Mouse (Mus musculus) neural tube, embryonic 11.5 days (tissue): ENCODE measurements around the gene Hepacam2. TPM values are rescaled to one million over a fixed set of nuclear protein-coding genes. Genes with fewer than 3 reads are reported as not detected.

Experiments used
- ATAC-seq: fragments of 200-750 bp; cut with Nextera tagmentation; 2 replicates; pipeline ENCODE4 v1.8.0; 2017; ENCODE audit warnings: moderate number of reproducible peaks, mild to moderate bottlenecking, moderate TSS enrichment, moderate library complexity; ENCODE audit not compliant: insufficient read depth, low FRiP score, low TSS enrichment
- DNase-seq: peaks from one replicate; pipeline ENCODE4 v3.0.0-alpha.2; 2015; ENCODE audit warnings: low spot score
- H3K27ac ChIP-seq: fragments of 300-500 bp; sonication (generic); 2 replicates; pipeline ENCODE4 v1.5.1; 2014; ENCODE audit warnings: low read depth, mild to moderate bottlenecking, low read length
- H3K27me3 ChIP-seq: fragments of 300-500 bp; sonication (generic); 2 replicates; pipeline ENCODE4 v1.6.1; 2014; ENCODE audit warnings: mild to moderate bottlenecking, low read length, mixed read lengths; ENCODE audit not compliant: control insufficient read depth, insufficient read depth
- H3K36me3 ChIP-seq: fragments of 300-500 bp; sonication (generic); 2 replicates; pipeline ENCODE4 v1.6.1; 2014; ENCODE audit warnings: mild to moderate bottlenecking, low read length, moderate library complexity, mixed read lengths; ENCODE audit not compliant: control insufficient read depth, insufficient read depth
- H3K4me1 ChIP-seq: fragments of 300-500 bp; sonication (generic); 2 replicates; pipeline ENCODE4 v1.6.1; 2014; ENCODE audit warnings: low read length, mixed read lengths; ENCODE audit not compliant: control insufficient read depth, insufficient read depth
- H3K4me2 ChIP-seq: fragments of 300-500 bp; sonication (generic); 2 replicates; pipeline ENCODE4 v1.6.1; 2014; ENCODE audit warnings: low read depth, mild to moderate bottlenecking, moderate library complexity
- H3K4me3 ChIP-seq: fragments of 300-500 bp; sonication (generic); 2 replicates; pipeline ENCODE4 v1.5.1; 2014; ENCODE audit warnings: low read depth, low read length
- H3K9ac ChIP-seq: fragments of 300-500 bp; sonication (generic); 2 replicates; pipeline ENCODE4 v1.6.1; 2014; ENCODE audit warnings: mild to moderate bottlenecking, low read length
- H3K9me3 ChIP-seq: fragments of 300-500 bp; sonication (generic); 2 replicates; pipeline ENCODE4 v1.6.1; 2016; ENCODE audit warnings: low read length; ENCODE audit not compliant: control insufficient read depth
- WGBS: fragments of 180-500 bp; shearing (Covaris S2); extraction: QIAGEN DNeasy Blood & Tissue Kit; methylation state at CpG from one replicate; pipeline ENCODE4 v1.1.7; 2014; 5-methylcytosine and 5-hydroxymethylcytosine counted together
- polyA plus RNA-seq: library from polyadenylated mRNA; unstranded; fragments of >200 nt; fragmentation: Nextera tagmentation; extraction: Ambion mirVana; gene quantifications from 2 replicates; pipeline ENCODE4 v1.2.1, GENCODE M21; 2014

Hepacam2 gene
- polyA plus RNA-seq, 1 experiment from 2014 or later, result 1.8 TPM

DNA sequence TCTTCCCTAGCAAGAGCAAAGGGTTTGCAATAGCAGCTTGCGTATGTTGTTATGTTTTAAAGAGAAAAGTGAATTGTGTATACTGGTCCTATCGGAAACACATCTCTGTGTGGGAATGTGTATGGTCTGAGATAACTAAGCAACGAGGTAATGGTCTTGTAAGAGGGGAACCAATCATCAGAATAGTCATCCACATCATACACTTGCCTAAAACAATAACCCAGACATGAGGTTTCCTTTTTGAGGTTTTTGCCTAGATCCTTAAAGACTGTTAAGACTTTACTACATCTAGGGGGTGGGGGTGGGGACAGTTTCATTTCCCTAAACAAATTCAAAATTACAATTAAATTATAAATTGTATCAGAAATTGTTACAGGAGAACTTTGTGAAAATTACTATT lies 13.0 kb downstream of the Hepacam2 start:
- Histone ChIP-seq H3K4me3 (no peak overlapping the region), H3K9me3 (no peaks in the 10 kb centered on the region), H3K4me2 (no peak overlapping the region), H3K36me3 (no peaks in the 10 kb centered on the region), H3K4me1 (no peaks in the 10 kb centered on the region), H3K27me3 (no peaks in the 10 kb centered on the region), H3K9ac (no peak overlapping the region), H3K27ac (no peak overlapping the region)
- DNase-seq (no peak), ATAC-seq (no peak)
- 82% methylated on average over 3 of the region's 3 CpGs for WGBS

DNA sequence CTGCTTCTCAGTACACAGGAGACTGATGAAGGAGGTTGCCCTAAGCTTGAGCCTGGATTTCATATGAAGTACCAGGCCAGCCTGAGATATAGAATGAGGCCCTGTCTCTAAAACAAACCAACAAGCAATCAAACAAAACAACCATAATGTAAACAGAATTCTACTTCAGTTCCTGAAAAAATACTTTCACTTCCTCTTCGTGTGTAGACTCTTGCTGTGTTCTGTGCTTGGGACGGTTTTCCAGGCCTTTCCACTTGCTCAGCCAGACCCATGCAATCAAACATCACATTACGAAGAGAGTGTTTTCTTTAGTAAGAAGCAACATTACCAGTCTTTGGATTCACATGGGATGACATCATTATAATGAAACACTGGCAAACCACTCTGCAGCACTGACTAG lies 16.4 kb downstream of the Hepacam2 start:
- no peak overlapping the region for H3K27ac ChIP-seq
- DNase-seq (no peak), ATAC-seq (no peak)
- no peaks in the 10 kb centered on the region for H3K9me3 ChIP-seq
- H3K4me2 ChIP-seq, result no peak overlapping the region
- H3K4me1 ChIP-seq, result no peaks in the 10 kb centered on the region
- no peaks in the 10 kb centered on the region for H3K36me3 ChIP-seq
- WGBS, result 84% methylated on average over 3 of the region's 3 CpGs
- H3K4me3 ChIP-seq, result no peak overlapping the region
- no peak overlapping the region for H3K9ac ChIP-seq
- no peaks in the 10 kb centered on the region for H3K27me3 ChIP-seq

DNA sequence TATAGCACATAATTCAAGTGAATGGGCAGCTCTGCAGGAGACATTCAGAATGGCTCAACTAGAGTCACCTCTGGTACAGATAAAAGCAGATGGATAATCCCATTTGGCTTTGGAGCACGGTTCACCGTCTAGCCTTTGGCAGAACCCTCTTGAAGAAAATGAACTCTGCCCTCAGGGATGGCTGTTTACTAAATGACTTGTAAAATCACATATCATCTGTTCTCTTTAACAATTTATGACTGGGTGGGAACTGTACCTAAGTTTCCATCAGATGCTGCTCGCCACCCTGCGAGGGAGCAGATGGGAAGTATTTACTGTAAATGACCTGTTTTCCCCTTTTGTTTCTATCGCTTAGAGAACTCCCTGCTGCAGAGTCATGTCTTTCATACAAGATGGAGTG lies 18.2 kb downstream of the Hepacam2 start:
- Histone ChIP-seq H3K9me3 (no peaks in the 10 kb centered on the region), H3K4me1 (no peaks in the 10 kb centered on the region), H3K27ac (no peak overlapping the region), H3K4me3 (no peak overlapping the region), H3K27me3 (no peaks in the 10 kb centered on the region), H3K9ac (no peak overlapping the region), H3K36me3 (no peaks in the 10 kb centered on the region), H3K4me2 (no peak overlapping the region)
- 68% methylated on average over 5 of the region's 5 CpGs for WGBS
- DNase-seq, result no peak
- no peak for ATAC-seq

DNA sequence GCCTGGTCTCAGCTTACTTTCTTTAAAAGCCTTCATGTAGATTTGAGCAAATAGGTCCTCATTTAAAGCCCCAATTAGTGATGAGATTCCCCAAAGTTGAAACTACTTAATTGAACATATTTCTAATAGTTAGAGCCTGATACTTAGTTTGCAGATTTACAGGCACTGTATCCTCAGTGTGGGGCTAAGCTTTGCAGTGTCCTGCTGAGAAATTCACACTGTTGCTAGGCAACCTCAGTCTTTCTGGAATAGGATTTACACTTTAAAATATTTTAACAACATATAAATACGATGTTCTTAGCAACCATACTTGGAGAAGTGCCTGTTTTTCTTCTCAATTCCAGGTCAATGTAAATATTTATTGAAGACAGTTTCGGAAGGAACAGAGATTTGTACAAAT lies 21.8 kb downstream of the Hepacam2 start:
- Histone ChIP-seq H3K4me1 (no peaks in the 10 kb centered on the region), H3K4me2 (no peak overlapping the region), H3K9ac (no peak overlapping the region), H3K36me3 (no peaks in the 10 kb centered on the region), H3K9me3 (no peaks in the 10 kb centered on the region), H3K27ac (no peak overlapping the region), H3K4me3 (no peak overlapping the region), H3K27me3 (no peaks in the 10 kb centered on the region)
- ATAC-seq (no peak), DNase-seq (no peak)
- 70% methylated on average over 2 of the region's 2 CpGs for WGBS

DNA sequence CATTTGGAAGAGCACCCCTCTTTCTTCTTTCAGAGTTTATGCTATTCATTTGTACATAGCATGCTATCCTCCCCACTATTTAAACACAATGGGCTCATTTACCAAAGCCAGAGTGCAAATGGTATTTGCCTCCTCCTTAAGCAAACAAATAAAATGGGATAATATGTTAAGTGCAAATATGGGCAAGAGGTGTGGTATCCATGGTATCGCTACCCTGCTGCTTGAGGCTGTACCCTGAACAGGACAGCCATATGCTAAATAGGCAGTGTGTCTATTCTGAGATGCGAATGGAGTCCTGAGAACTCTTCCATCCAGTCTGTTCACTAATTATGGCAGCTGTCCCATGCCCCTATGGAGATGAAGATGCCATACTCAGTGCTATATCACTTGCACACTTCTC lies 27.4 kb downstream of the Hepacam2 start:
- DNase-seq (no peak), ATAC-seq (no peak)
- Histone ChIP-seq H3K36me3 (no peaks in the 10 kb centered on the region), H3K4me2 (no peak overlapping the region), H3K9me3 (no peaks in the 10 kb centered on the region), H3K4me3 (no peak overlapping the region), H3K9ac (no peak overlapping the region), H3K4me1 (no peaks in the 10 kb centered on the region), H3K27me3 (no peaks in the 10 kb centered on the region), H3K27ac (no peak overlapping the region)
- 76% methylated on average over 2 of the region's 2 CpGs for WGBS

DNA sequence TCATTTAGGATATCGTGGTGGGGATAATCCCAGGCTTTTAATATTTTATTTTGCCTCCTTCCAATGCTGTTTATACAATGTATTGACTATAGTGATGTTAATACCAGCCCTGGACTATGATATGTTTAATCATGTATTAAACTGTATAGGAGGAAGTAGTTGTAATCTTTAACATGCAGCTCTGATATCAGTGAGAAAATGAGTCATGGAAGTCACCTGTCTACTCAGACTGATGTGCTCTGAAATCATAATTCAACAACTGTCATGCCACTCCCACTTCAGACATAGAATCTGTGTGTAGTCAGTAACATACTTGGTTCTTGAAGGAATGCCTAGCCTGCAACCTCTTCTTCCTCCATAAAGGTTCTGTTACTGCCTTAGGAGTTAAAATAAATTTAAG lies 29.5 kb downstream of the Hepacam2 start:
- Histone ChIP-seq H3K9ac (no peak overlapping the region), H3K27me3 (no peaks in the 10 kb centered on the region), H3K9me3 (no peaks in the 10 kb centered on the region), H3K36me3 (no peaks in the 10 kb centered on the region), H3K4me3 (no peak overlapping the region), H3K4me1 (no peaks in the 10 kb centered on the region), H3K4me2 (no peak overlapping the region), H3K27ac (no peak overlapping the region)
- DNase-seq (no peak), ATAC-seq (no peak)
- 68% methylated on average over 1 of the region's 1 CpGs for WGBS

DNA sequence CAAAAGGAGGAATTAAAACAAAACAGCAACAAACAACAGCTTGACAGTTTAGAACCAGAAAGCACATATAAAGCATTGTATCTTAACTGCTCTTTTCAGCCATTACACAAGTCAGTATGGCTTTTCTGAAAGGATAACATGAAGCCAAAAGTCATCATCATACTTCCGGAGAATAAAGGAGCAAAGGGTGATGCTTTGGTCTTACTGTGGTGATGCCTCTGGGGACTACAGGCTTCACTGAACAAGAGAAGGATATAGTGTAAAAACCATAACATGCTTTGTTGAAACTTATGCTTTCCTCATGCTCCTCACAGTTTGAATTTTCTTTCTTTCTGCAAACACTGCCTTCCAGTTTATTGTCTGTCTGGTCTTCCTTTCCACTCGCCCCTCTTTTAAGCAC lies 34.5 kb downstream of the Hepacam2 start:
- Histone ChIP-seq H3K4me2 (no peak overlapping the region), H3K9ac (no peak overlapping the region)
- 88% methylated on average over 2 of the region's 2 CpGs for WGBS

DNA sequence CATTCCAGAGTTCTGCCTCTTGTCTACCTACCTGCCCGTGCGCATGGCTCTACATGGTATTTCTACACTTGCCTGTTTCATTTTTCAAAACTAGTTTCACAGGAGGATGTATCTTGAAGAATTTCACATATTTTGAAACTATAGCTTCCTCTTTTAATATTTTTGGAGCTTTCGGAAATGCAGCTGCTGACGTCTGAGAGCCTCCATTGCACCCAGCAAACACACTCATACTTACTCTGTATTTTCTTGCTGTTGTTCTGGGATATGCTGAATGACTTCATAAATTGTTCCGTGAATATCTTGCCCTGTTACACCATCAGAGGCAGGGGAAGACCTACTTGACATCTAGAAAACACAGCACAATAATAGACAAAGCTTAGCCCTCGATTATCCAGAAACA lies 35.1 kb downstream of the Hepacam2 start:
- Histone ChIP-seq H3K9ac (no peak overlapping the region), H3K36me3 (no peaks in the 10 kb centered on the region), H3K4me1 (no peaks in the 10 kb centered on the region), H3K9me3 (no peaks in the 10 kb centered on the region), H3K4me2 (no peak overlapping the region), H3K27me3 (no peaks in the 10 kb centered on the region), H3K27ac (no peak overlapping the region), H3K4me3 (no peak overlapping the region)
- no peak for ATAC-seq
- no peak for DNase-seq
- WGBS, result 67% methylated on average over 6 of the region's 6 CpGs

More for the DNA sequence above, 34.5 kb downstream of the Hepacam2 start:
- H3K27ac ChIP-seq, result no peak overlapping the region
- H3K36me3 ChIP-seq, result no peaks in the 10 kb centered on the region
- H3K4me3 ChIP-seq, result no peak overlapping the region
- H3K4me1 ChIP-seq, result no peaks in the 10 kb centered on the region
- no peak for ATAC-seq
- H3K9me3 ChIP-seq, result no peaks in the 10 kb centered on the region
- DNase-seq, result no peak
- H3K27me3 ChIP-seq, result no peaks in the 10 kb centered on the region

DNA sequence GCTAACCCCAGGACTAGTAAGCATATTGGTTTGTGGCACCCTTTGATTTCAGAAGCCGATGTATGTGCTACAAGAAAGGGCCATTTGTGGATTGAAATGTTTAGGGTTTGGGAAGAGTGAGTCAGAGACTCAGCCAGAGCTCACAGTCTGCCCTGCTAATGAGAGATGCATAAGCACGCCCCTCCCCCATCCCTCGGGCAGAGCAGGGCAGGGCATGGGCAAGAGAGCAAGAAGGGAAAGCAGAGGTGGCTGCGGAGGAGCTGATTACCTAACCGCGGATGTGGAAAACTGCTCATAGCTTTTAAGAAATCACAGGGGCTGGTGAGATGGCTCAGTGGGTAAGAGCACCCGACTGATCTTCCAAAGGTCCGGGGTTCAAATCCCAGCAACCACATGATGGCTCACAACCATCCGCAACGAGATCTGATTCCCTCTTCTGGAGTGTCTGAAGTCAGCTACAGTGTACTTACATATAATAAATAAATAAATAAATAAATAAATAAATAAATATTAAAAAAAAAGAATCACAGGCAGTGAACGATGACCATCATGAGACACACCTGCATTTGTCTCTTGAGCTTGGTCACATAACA lies 42.1 kb downstream of the Hepacam2 start:
- no peaks in the 10 kb centered on the region for H3K36me3 ChIP-seq
- no peak for DNase-seq
- H3K27me3 ChIP-seq, result no peaks in the 10 kb centered on the region
- H3K27ac ChIP-seq, result no peak overlapping the region
- H3K4me3 ChIP-seq, result no peak overlapping the region
- H3K4me2 ChIP-seq, result no peak overlapping the region
- no peaks in the 10 kb centered on the region for H3K9me3 ChIP-seq
- H3K4me1 ChIP-seq, result no peaks in the 10 kb centered on the region
- WGBS, result 74% methylated on average over 11 of the region's 11 CpGs
- no peak for ATAC-seq
- no peak overlapping the region for H3K9ac ChIP-seq
